Mouse (Mus musculus) left cerebral cortex, adult 2 months (tissue): ENCODE data around the gene Pole2. TPM values are rescaled to one million over a fixed set of nuclear protein-coding genes. Genes with fewer than 3 reads are reported as not detected.

Experiments
- DNase-seq, 2 experiments: peaks; one replicate each; pipeline ENCODE4 v3.0.0; 2021 to 2022; ENCODE audit warnings: low spot score in 2 of 2, mixed read lengths in 1 of 2; ENCODE audit errors: extremely low spot score in 1 of 2
- H3K27ac ChIP-seq: fragments of 200-600 bp; 2 replicates; pipeline ENCODE4 v1.8.1; 2022
- H3K4me3 ChIP-seq: fragments of 200-600 bp; 2 replicates; pipeline ENCODE4 v1.8.1; 2022
- CTCF ChIP-seq: fragments of 200-600 bp; IDR thresholded peaks from 2 replicates; pipeline ENCODE4 v1.8.1; 2022; ENCODE audit warnings: antibody characterized with exemption, mild to moderate bottlenecking, moderate library complexity
- intact Hi-C: fragments of 180-260 bp; cut with DNase I; formaldehyde crosslinking; loops from one replicate; pipeline ENCODE4 v1.15.1; 2025
- total RNA-seq, 2 experiments: library from RNA; stranded (reverse); gene quantifications; 2 replicates each; pipeline ENCODE4 v1.2.3; 2021

Pole2 gene
- total RNA-seq, 2 experiments from 2014 or later = 0.40 to 0.66 TPM

- TF ChIP-seq CTCF = no peak
- DNase-seq = no peak
- intact Hi-C loops = no loop called here
- Histone ChIP-seq H3K4me3 (no peak overlapping the region), H3K27ac (no peak overlapping the region)
These were observed 20.1 kb downstream of the Pole2 start for GRCm38 (mm10) chr12:69207926-69208325.

GRCm38 (mm10) chr12:69207396-69207795 lies 20.6 kb downstream of the Pole2 start:
- intact Hi-C loops = no loop called here
- no peak overlapping the region for H3K27ac ChIP-seq
- TF ChIP-seq CTCF = no peak
- H3K4me3 ChIP-seq = no peak overlapping the region
- no peak for DNase-seq

- H3K4me3 ChIP-seq = no peak within 1 kb of the TSS
- no peak for TF ChIP-seq CTCF
- no peak within 1 kb of the TSS for H3K27ac ChIP-seq
- no peak for DNase-seq
- intact Hi-C loops = no loop called here
These were observed 23.8 kb downstream of the Pole2 start, which contains the start of gene Gm49384 for GRCm38 (mm10) chr12:69204052-69204833. Gm49384 (minus strand) TSS chr12:69204267.

- DNase-seq = no peak
- TF ChIP-seq CTCF = no peak
- Histone ChIP-seq H3K4me3 (no peak overlapping the region), H3K27ac (no peak overlapping the region)
- intact Hi-C loops = loop anchor here (5.0 kb wide), 1 partner anchor 43 kb away; the partner anchor contains the start of gene Klhdc1
These were observed 29.0 kb downstream of the Pole2 start for GRCm38 (mm10) chr12:69198985-69199384.

GRCm38 (mm10) chr12:69198164-69198535 lies 29.8 kb downstream of the Pole2 start, which contains the start of gene Dnaaf2:
Dnaaf2 (minus strand) TSS chr12:69198429.
- DNase-seq = peak in 1 of 2 experiments; percentile 66
- no peak for TF ChIP-seq CTCF
- intact Hi-C loops = loop anchor here (5.0 kb wide), 1 partner anchor 44 kb away; the partner anchor contains the start of gene Klhdc1

GRCm38 (mm10) chr12:69197378-69198163 lies 30.4 kb downstream of the Pole2 start:
- Histone ChIP-seq H3K4me3 (peak overlapping the region; percentile 93), H3K27ac (peak overlapping the region; percentile 96)
- no peak for TF ChIP-seq CTCF
- intact Hi-C loops = loop anchor here (1.0 to 5.0 kb wide), 3 partner anchors 38 to 99 kb away; partner anchors contain the start of genes Klhdc1, Klhdc2 and Rps29
- DNase-seq = peak; percentile 45 to 59

More at GRCm38 (mm10) chr12:69198164-69198535, 29.8 kb downstream of the Pole2 start, which contains the start of gene Dnaaf2:
- H3K4me3 ChIP-seq = peak within 1 kb of the TSS; percentile 93
- peak within 1 kb of the TSS; percentile 96 for H3K27ac ChIP-seq

GRCm38 (mm10) chr12:69196444-69197377 lies 31.3 kb downstream of the Pole2 start, which contains the start of gene Gm49383:
Gm49383 (minus strand) TSS chr12:69197104.
- Histone ChIP-seq H3K4me3 (peak within 1 kb of the TSS; percentile 93), H3K27ac (peak within 1 kb of the TSS; percentile 96)
- peak; percentile 72 to 74 for DNase-seq
- intact Hi-C loops = loop anchor here (1.0 to 5.0 kb wide), 3 partner anchors 37 to 100 kb away; partner anchors contain the start of genes Klhdc1, Klhdc2 and Rps29
- no peak; the same call in 1 of the 2 replicates for TF ChIP-seq CTCF

GRCm38 (mm10) chr12:69192637-69193036 lies 35.4 kb downstream of the Pole2 start:
- TF ChIP-seq CTCF = no peak
- DNase-seq = no peak
- intact Hi-C loops = no loop called here
- Histone ChIP-seq H3K27ac (no peak overlapping the region), H3K4me3 (no peak overlapping the region)

GRCm38 (mm10) chr12:69191396-69191795 lies 36.6 kb downstream of the Pole2 start:
- TF ChIP-seq CTCF = no peak
- intact Hi-C loops = no loop called here
- H3K4me3 ChIP-seq = no peak overlapping the region
- H3K27ac ChIP-seq = no peak overlapping the region
- no peak for DNase-seq

GRCm38 (mm10) chr12:69190522-69190921 lies 37.5 kb downstream of the Pole2 start:
- intact Hi-C loops = no loop called here

GRCm38 (mm10) chr12:69190074-69190473 lies 37.9 kb downstream of the Pole2 start:
- no peak for TF ChIP-seq CTCF
- H3K4me3 ChIP-seq = no peak overlapping the region
- no peak for DNase-seq
- no peak overlapping the region for H3K27ac ChIP-seq
- intact Hi-C loops = no loop called here

More at GRCm38 (mm10) chr12:69190522-69190921, 37.5 kb downstream of the Pole2 start:
- DNase-seq = no peak
- peak; percentile 61 for TF ChIP-seq CTCF
- Histone ChIP-seq H3K27ac (no peak overlapping the region), H3K4me3 (no peak overlapping the region)
